Mouse (Mus musculus) embryo, embryonic 10.5 days (tissue): ENCODE measurements around the gene Cables2.

ENCODE experiments used
- DNase-seq: peaks from one replicate; pipeline ENCODE4 v3.0.0-alpha.2; 2015; ENCODE audit warnings: low spot score

Cables2 gene

GRCm38 (mm10) chr2:180273394-180274244, at the start of gene Cables2:
TSS of gene Cables2 (minus strand) at chr2:180273496.
- DNase-seq = peak; percentile 98

GRCm38 (mm10) chr2:180322674-180323355, 49.5 kb upstream of the Cables2 start:
- peak; percentile 62 for DNase-seq

- no peak for DNase-seq
These were observed 46.9 kb upstream of the Cables2 start for GRCm38 (mm10) chr2:180320216-180320615.

GRCm38 (mm10) chr2:180317591-180317990, 44.3 kb upstream of the Cables2 start:
- no peak for DNase-seq

- no peak for DNase-seq
These were observed 41.0 kb upstream of the Cables2 start for GRCm38 (mm10) chr2:180314292-180314691.

GRCm38 (mm10) chr2:180311147-180311546, 37.9 kb upstream of the Cables2 start:
- DNase-seq = no peak

GRCm38 (mm10) chr2:180307680-180308079, 34.4 kb upstream of the Cables2 start:
- no peak for DNase-seq

- no peak for DNase-seq
These were observed 33.3 kb upstream of the Cables2 start for GRCm38 (mm10) chr2:180306423-180307168.

- DNase-seq = no peak
These were observed 32.7 kb upstream of the Cables2 start for GRCm38 (mm10) chr2:180306009-180306408.

- no peak for DNase-seq
These were observed 32.2 kb upstream of the Cables2 start for GRCm38 (mm10) chr2:180305490-180305889.

- no peak for DNase-seq
These were observed 31.3 kb upstream of the Cables2 start for GRCm38 (mm10) chr2:180304554-180304953.

- no peak for DNase-seq
These were observed 30.2 kb upstream of the Cables2 start for GRCm38 (mm10) chr2:180303468-180303867.

GRCm38 (mm10) chr2:180302201-180302600, 28.9 kb upstream of the Cables2 start:
- DNase-seq = no peak

- DNase-seq = no peak
These were observed 27.5 kb upstream of the Cables2 start for GRCm38 (mm10) chr2:180300771-180301170.

GRCm38 (mm10) chr2:180300252-180300651, 27.0 kb upstream of the Cables2 start:
- no peak for DNase-seq

GRCm38 (mm10) chr2:180292906-180293305, 19.6 kb upstream of the Cables2 start:
- DNase-seq = no peak

- no peak for DNase-seq
These were observed 18.7 kb upstream of the Cables2 start for GRCm38 (mm10) chr2:180292026-180292425.

GRCm38 (mm10) chr2:180291566-180291965, 18.3 kb upstream of the Cables2 start:
- DNase-seq = no peak

- DNase-seq = no peak
These were observed 17.2 kb upstream of the Cables2 start for GRCm38 (mm10) chr2:180290503-180290902.

- DNase-seq = peak; percentile 39
These were observed 16.3 kb upstream of the Cables2 start, which contains the start of gene Rbbp8nl for GRCm38 (mm10) chr2:180289440-180290108. TSS of gene Rbbp8nl (minus strand) at chr2:180289879.

- DNase-seq = peak; percentile 18
These were observed 15.7 kb upstream of the Cables2 start for GRCm38 (mm10) chr2:180288966-180289365.

GRCm38 (mm10) chr2:180279321-180279720, 6.0 kb upstream of the Cables2 start:
- DNase-seq = no peak
